Mouse (Mus musculus) midbrain, embryonic 11.5 days (tissue): ENCODE data around the gene Rac2. TPM values are rescaled to one million over a fixed set of nuclear protein-coding genes. Genes with fewer than 3 reads are reported as not detected.

Experiments
- ATAC-seq: fragments of 200-750 bp; cut with Nextera tagmentation; 2 replicates; pipeline ENCODE4 v1.8.0; 2017; ENCODE audit warnings: moderate TSS enrichment, moderate library complexity; ENCODE audit not compliant: low FRiP score
- DNase-seq: peaks from one replicate; pipeline ENCODE4 v3.0.0; 2015; ENCODE audit warnings: low spot score; ENCODE audit errors: missing footprints
- H3K27ac ChIP-seq: fragments of 300-500 bp; sonication (generic); 2 replicates; pipeline ENCODE4 v1.5.1; 2014; ENCODE audit warnings: low read depth, low read length
- H3K27me3 ChIP-seq: fragments of 300-500 bp; sonication (generic); 2 replicates; pipeline ENCODE4 v1.6.1; 2014; ENCODE audit warnings: mild to moderate bottlenecking, low read length, moderate library complexity, mixed read lengths; ENCODE audit not compliant: control insufficient read depth, insufficient read depth
- H3K36me3 ChIP-seq: fragments of 300-500 bp; sonication (generic); 2 replicates; pipeline ENCODE4 v1.6.1; 2014; ENCODE audit warnings: mild to moderate bottlenecking, low read length, moderate library complexity, mixed read lengths; ENCODE audit not compliant: control insufficient read depth, insufficient read depth
- H3K4me1 ChIP-seq: fragments of 300-500 bp; sonication (generic); 2 replicates; pipeline ENCODE4 v1.6.1; 2014; ENCODE audit warnings: low read length; ENCODE audit not compliant: control insufficient read depth, insufficient read depth
- H3K4me2 ChIP-seq: fragments of 300-500 bp; sonication (generic); 2 replicates; pipeline ENCODE4 v1.6.1; 2014; ENCODE audit warnings: mild to moderate bottlenecking, moderate library complexity
- H3K4me3 ChIP-seq: fragments of 300-500 bp; sonication (generic); 2 replicates; pipeline ENCODE4 v1.5.1; 2014; ENCODE audit warnings: low read depth, low read length
- H3K9ac ChIP-seq: fragments of 300-500 bp; sonication (generic); 2 replicates; pipeline ENCODE4 v1.6.1; 2014; ENCODE audit warnings: low read length
- H3K9me3 ChIP-seq: fragments of 300-500 bp; sonication (generic); 2 replicates; pipeline ENCODE4 v1.6.1; 2016; ENCODE audit warnings: low read length; ENCODE audit not compliant: control insufficient read depth
- WGBS: fragments of 180-500 bp; shearing (Covaris S2); extraction: QIAGEN DNeasy Blood & Tissue Kit; methylation state at CpG from one replicate; pipeline ENCODE4 v1.1.7; 2014; 5-methylcytosine and 5-hydroxymethylcytosine counted together
- polyA plus RNA-seq: library from polyadenylated mRNA; unstranded; fragments of >200 nt; fragmentation: Nextera tagmentation; extraction: Ambion mirVana; gene quantifications from 2 replicates; pipeline ENCODE4 v1.2.1, GENCODE M21; 2014

Gene Rac2
- polyA plus RNA-seq, 1 experiment from 2014 or later, result 8.5 TPM

DNA sequence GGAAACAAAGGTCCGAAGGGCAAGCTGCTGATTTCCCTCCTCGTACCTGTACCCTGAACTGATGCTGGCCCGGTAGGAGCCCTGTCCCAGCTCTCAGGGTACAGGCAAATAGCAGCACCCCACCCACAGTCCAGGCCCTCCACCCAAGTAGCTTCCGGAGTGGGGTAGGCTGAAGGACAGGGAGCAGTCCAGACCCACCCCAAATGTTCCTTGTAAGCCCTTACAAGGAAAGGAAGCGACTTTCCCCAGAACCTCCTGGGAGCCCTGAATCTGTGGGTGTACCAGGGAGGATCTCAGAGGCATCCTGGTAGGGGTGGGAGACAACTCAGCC lies 348 bp downstream of the Rac2 start:
- H3K27ac ChIP-seq, result no peak overlapping the region
- no peak overlapping the region for H3K4me2 ChIP-seq
- no peak for ATAC-seq
- DNase-seq, result no peak
- no peaks in the 10 kb centered on the region for H3K9me3 ChIP-seq
- no peaks in the 10 kb centered on the region for H3K27me3 ChIP-seq
- no peak overlapping the region for H3K4me3 ChIP-seq
- no peaks in the 10 kb centered on the region for H3K36me3 ChIP-seq
- H3K9ac ChIP-seq, result no peak overlapping the region
- WGBS, result 88% methylated on average over 5 of the region's 5 CpGs
- no peaks in the 10 kb centered on the region for H3K4me1 ChIP-seq

DNA sequence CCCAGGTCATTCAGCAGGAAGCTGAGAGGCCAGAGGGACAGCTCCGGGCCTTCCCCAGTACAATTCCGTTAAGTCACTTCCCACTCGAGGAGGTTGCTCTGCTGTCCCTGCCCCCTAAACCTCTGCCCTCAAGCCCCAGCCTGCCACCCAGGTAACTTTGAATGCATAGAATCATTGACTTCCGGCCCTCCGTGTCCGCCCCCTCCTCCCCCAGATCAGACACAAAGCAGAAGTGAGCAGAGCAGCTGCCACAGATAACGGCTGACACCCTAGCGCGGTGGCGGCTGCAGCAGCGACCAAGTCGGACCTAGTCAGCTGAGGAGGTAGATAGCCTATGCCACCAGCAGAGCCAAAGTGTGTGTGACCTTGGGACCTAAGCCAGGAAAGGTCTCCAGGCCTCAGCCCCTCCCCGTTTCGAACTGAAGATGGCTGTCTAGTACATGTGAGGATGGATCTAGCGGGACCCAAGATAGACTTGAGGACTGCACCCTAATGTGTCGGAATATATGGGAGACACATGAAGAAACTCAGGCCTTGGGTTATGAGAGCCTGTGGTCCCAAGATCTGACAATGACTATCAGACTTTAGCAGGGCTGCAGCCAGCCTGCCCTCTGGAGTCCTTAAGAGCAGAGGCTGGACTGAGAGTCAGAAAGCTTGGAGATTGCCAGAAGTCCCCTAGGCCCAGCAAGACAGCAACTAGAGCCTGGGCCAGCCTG lies 871 bp downstream of the Rac2 start:
- Histone ChIP-seq H3K27me3 (no peaks in the 10 kb centered on the region), H3K4me3 (no peak overlapping the region), H3K4me1 (no peaks in the 10 kb centered on the region), H3K36me3 (no peaks in the 10 kb centered on the region), H3K9me3 (no peaks in the 10 kb centered on the region), H3K9ac (no peak overlapping the region), H3K4me2 (no peak overlapping the region), H3K27ac (no peak overlapping the region)
- no peak for ATAC-seq
- DNase-seq, result no peak
- 69% methylated on average over 16 of the region's 16 CpGs for WGBS

DNA sequence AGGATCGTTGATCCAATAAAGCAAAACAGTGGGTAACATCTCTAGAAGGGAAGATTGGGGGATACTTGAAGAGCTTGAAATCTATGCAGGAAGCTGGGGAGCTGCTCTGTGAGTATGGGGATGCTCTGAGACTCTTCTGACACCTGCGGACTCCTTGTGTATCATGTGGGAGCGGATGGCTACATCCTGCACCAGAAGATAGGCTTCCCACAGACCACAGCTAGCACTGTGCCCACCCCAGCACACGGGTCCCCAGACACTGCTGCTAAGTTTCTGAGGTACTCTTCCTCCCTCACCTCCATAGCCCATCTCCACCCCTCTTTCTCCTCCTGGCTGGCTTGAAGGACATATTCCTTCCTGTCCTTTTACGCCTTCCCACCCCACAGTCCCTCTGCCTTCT lies 2.4 kb downstream of the Rac2 start:
- Histone ChIP-seq H3K4me2 (no peak overlapping the region), H3K4me1 (no peaks in the 10 kb centered on the region), H3K9ac (no peak overlapping the region), H3K36me3 (no peaks in the 10 kb centered on the region), H3K9me3 (no peaks in the 10 kb centered on the region), H3K4me3 (no peak overlapping the region), H3K27ac (no peak overlapping the region), H3K27me3 (no peaks in the 10 kb centered on the region)
- ATAC-seq (no peak), DNase-seq (no peak)
- WGBS, result 94% methylated on average over 5 of the region's 5 CpGs

DNA sequence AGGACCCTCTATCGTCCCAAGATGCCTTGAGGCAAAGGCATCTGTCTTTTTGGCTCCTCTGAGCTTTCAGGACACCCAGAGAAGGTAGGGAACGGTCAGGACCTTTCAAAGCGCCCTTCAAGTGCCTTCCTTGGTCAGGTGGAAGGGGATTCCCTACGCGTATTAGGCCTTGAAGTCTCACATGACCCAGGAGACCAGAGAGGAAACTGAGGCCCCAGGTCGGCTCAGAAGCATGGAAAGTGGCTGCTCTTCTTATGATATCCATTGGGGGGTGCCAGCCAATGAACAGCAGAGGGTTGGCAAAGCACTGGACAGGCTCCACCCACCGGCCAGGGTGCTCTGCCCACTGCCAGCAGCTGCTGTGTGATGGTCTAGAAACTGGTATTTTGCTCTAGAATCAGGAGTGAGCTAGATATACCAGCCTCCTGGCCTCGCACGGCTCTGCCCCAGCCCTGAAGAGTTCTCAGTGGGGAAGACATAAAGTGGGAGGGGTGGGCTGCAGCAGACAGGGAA lies 4.9 kb downstream of the Rac2 start:
- DNase-seq (no peak), ATAC-seq (no peak)
- Histone ChIP-seq H3K4me3 (no peak overlapping the region), H3K27ac (no peak overlapping the region), H3K36me3 (no peaks in the 10 kb centered on the region), H3K4me1 (no peaks in the 10 kb centered on the region), H3K27me3 (no peaks in the 10 kb centered on the region), H3K9me3 (no peaks in the 10 kb centered on the region), H3K9ac (no peak overlapping the region), H3K4me2 (no peak overlapping the region)
- WGBS, result 70% methylated on average over 9 of the region's 9 CpGs

DNA sequence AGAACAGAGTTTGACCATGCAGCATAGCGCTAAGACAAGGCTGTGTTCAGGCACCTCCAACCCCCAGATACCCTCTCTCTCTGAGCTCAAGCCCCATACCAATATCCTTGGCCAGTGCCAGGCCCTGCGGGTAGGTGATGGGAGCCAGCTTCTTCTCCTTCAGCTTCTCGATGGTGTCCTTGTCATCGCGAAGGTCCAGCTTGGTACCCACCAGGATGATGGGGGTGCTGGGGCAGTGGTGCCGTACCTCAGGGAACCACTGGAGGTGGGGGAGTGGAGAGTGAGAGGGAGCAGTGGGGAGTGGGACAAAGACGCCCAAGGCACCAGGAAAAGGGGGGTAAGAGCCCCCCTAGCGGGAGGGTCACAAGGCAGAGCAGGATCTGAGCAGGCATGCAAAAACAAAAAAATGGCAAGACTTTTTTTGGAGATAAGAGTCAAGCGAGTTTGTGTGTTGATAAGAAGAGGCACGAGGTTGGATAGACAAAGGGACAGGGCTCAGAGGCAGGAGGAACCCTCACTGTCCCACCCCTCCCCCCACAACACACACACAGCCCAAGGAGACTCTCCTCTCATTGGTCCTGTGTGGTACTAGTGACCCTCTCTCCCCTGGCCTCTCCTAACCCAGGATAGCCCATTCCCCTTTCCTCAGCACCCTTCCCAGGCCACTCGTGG lies 7.7 kb downstream of the Rac2 start:
- no peak for ATAC-seq
- Histone ChIP-seq H3K9me3 (no peaks in the 10 kb centered on the region), H3K36me3 (no peaks in the 10 kb centered on the region), H3K27ac (no peak overlapping the region), H3K9ac (no peak overlapping the region), H3K4me1 (no peaks in the 10 kb centered on the region), H3K27me3 (no peaks in the 10 kb centered on the region), H3K4me3 (no peak overlapping the region), H3K4me2 (no peak overlapping the region)
- whole genome bisulfite sequencing, result 77% methylated on average over 11 of the region's 11 CpGs
- no peak for DNase-seq

DNA sequence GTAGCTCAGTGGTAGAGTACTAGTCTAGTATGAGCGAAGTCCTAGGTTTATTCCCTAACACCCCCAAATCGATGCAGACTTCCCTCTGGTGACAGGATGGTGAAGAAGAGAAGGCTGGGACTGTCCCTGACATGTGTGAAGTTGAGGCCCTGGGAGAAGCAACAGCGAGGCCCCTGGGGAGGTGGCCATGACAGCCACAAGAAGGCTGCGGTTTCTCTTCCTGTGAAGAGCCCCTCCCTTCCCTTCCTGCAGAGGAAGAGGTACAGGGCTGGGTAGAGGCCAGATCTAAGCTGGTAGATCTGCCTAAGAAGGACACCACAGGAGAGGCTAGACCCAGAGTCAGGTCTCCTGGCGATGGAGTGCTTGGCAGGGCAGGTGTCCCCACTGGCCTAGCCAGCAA lies 8.6 kb downstream of the Rac2 start:
- no peaks in the 10 kb centered on the region for H3K27me3 ChIP-seq
- no peak overlapping the region for H3K27ac ChIP-seq
- DNase-seq, result no peak
- H3K36me3 ChIP-seq, result no peaks in the 10 kb centered on the region
- H3K9ac ChIP-seq, result no peak overlapping the region
- no peak overlapping the region for H3K4me3 ChIP-seq
- H3K4me2 ChIP-seq, result no peak overlapping the region
- no peaks in the 10 kb centered on the region for H3K9me3 ChIP-seq
- ATAC-seq, result no peak
- whole genome bisulfite sequencing, result 92% methylated on average over 5 of the region's 5 CpGs
- H3K4me1 ChIP-seq, result 0 out of 2 replicates have a peak, but pooled peaks cover 2% of the 10 kb centered on the region

DNA sequence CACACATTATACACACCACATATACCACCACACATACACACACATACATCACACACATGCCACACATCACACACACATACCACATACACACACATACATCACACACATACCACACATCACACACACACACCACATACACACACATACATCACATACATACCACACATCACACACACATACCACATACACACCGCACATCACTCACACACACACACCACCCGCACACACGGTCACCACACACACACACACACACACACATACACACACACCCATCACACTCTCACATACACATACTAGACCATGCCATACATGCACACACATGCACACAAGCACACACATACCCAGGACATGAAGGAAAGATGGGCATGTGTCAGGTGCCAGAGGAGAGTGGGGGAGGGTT lies 9.2 kb downstream of the Rac2 start:
- Histone ChIP-seq H3K4me1 (0 out of 2 replicates have a peak, but pooled peaks cover 2% of the 10 kb centered on the region), H3K9ac (no peak overlapping the region), H3K4me3 (no peak overlapping the region), H3K9me3 (no peaks in the 10 kb centered on the region), H3K4me2 (no peak overlapping the region), H3K27ac (no peak overlapping the region), H3K36me3 (no peaks in the 10 kb centered on the region), H3K27me3 (no peaks in the 10 kb centered on the region)
- 91% methylated on average over 3 of the region's 3 CpGs for WGBS
- DNase-seq (no peak), ATAC-seq (no peak)

DNA sequence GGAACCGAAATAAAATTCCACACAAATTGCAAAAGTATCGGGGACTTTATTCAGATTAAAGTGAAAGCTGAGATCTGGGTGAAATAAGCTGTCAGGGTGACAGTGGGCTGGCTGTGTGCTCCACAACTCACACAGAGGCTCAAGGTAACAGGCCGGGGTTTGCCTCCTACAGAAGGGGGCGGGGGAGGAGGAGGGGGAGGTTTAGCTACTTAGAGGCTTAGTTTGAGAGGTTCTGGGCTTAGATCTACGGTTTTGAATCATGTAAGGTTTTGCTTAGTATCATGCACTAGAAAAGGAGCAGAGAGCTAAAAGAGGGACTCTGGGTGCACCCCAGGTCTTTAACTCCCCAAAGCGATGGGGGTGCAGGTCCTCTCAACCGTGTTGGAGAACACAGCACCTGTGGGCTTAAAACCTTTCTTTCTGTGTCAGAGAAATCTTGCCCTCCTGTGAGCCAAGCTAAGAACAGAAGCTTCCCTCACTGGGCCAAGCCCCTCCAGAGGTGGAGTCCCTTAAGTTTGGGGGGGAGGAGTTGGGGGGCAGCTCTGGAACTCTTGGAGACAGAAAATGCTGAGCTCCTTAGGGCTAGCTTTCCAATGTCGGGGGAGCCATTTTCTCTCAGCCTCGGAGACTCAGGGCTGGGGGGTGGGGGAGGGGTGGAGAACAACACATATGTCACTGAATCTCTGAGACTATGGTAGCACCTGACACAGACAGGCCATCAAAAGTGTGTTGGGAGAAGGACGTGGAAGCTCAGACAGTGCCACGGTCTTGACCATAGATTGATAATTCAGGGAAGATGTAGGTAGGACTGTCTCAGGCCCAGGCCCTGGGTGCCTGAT lies 13.2 kb downstream of the Rac2 start:
- no peak for DNase-seq
- Histone ChIP-seq H3K27ac (no peak overlapping the region), H3K4me1 (0 out of 2 replicates have a peak, but pooled peaks cover 2% of the 10 kb centered on the region), H3K4me3 (no peak overlapping the region), H3K36me3 (no peaks in the 10 kb centered on the region), H3K9ac (no peak overlapping the region), H3K27me3 (no peaks in the 10 kb centered on the region), H3K4me2 (no peak overlapping the region), H3K9me3 (no peaks in the 10 kb centered on the region)
- ATAC-seq, result no peak
- 52% methylated on average over 11 of the region's 11 CpGs for WGBS
